Mouse (Mus musculus): Measurements from ENCODE around the gene Cmpk2. TPM values are rescaled to one million over a fixed set of nuclear protein-coding genes. Genes with fewer than 3 reads are reported as not detected.

The Cmpk2 gene
- polyA plus RNA-seq, 1 experiment from 2014 or later: 8.5 TPM

DNA sequence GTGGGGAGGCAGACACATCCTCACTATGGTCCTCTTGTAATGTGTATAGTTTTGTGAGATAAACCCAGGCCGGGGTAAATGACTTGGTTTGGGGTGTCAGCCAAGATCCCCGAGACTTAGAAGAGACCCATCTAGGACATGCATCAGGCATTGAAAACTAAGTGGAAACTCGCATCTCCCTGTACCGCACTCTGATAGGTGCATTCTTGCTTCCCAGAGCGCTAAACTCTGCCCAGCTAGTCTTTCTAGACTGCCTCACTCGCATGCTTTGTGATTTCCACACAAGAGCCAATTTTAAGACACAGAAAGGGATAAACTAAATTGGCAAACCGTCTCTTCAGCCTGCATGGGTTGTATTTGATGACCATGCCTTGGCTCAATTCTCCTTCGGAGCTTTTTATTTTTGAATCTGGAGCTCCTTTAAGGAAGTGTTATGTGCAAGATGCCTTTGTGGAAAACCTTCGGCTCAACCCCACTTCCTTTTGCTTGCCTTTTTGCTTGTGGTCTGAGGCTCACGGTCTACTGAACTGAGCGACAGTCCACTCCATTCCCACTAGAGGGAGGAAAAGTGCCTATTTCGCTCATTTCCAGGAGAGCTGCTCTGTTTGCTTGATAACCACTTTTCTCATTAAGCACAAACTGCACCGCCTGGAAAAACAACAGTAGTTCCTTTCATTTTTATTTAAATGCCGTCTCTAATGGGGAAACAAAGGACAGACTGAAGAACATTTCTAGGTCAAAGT is 19.0 kb downstream of the Cmpk2 start:
- peak overlapping the region; percentile 33 for H3K4me2 ChIP-seq (replicated peaks)

GRCm38 (mm10) chr12:26488617-26489274 is 19.7 kb downstream of the Cmpk2 start:
- Histone ChIP-seq H3K9ac (no peak overlapping the region), H3K36me3 (no peaks in the 10 kb centered on the region), H3K4me1 (peaks cover 14% of the 10 kb centered on the region), H3K9me3 (no peaks in the 10 kb centered on the region), H3K27ac (peak overlapping the region; percentile 45), H3K27me3 (no peaks in the 10 kb centered on the region), H3K4me2 (replicated peaks) (peak overlapping the region; percentile 33), H3K4me3 (no peak overlapping the region)
- WGBS: 15% methylated on average over 5 of the region's 5 CpGs
- ATAC-seq (ENCODE audit: low FRiP score, low read depth): peak; percentile 81

More for the DNA sequence above, 19.0 kb downstream of the Cmpk2 start:
- Histone ChIP-seq H3K4me3 (no peak overlapping the region), H3K36me3 (no peaks in the 10 kb centered on the region), H3K27ac (peak overlapping the region; percentile 45), H3K4me1 (peaks cover 14% of the 10 kb centered on the region), H3K9ac (no peak overlapping the region), H3K27me3 (no peaks in the 10 kb centered on the region), H3K9me3 (no peaks in the 10 kb centered on the region)
- peak; percentile 76 for ATAC-seq (ENCODE audit: low FRiP score, low read depth)
- 43% methylated on average over 14 of the region's 14 CpGs for WGBS

- H3K4me3 ChIP-seq: no peak overlapping the region
- no peak for ATAC-seq (ENCODE audit: low FRiP score, low read depth)
- no peak overlapping the region for H3K27ac ChIP-seq
- no peaks in the 10 kb centered on the region for H3K9me3 ChIP-seq
- no peak overlapping the region for H3K9ac ChIP-seq
- H3K27me3 ChIP-seq: no peaks in the 10 kb centered on the region
- no peaks in the 10 kb centered on the region for H3K36me3 ChIP-seq
- peaks cover 20% of the 10 kb centered on the region for H3K4me1 ChIP-seq
- H3K4me2 ChIP-seq (replicated peaks): no peak overlapping the region
- 83% methylated on average over 1 of the region's 1 CpGs for WGBS
Observed at GRCm38 (mm10) chr12:26489942-26490341, 20.9 kb downstream of the Cmpk2 start.

GRCm38 (mm10) chr12:26501042-26501441 is 32.0 kb downstream of the Cmpk2 start:
- no peak for ATAC-seq (ENCODE audit: low FRiP score, low read depth)
- Histone ChIP-seq H3K36me3 (no peaks in the 10 kb centered on the region), H3K27me3 (no peaks in the 10 kb centered on the region), H3K4me1 (no peaks in the 10 kb centered on the region), H3K4me2 (replicated peaks) (no peak overlapping the region), H3K9ac (no peak overlapping the region), H3K4me3 (no peak overlapping the region), H3K9me3 (no peaks in the 10 kb centered on the region), H3K27ac (no peak overlapping the region)
- 85% methylated on average over 3 of the region's 3 CpGs for WGBS

DNA sequence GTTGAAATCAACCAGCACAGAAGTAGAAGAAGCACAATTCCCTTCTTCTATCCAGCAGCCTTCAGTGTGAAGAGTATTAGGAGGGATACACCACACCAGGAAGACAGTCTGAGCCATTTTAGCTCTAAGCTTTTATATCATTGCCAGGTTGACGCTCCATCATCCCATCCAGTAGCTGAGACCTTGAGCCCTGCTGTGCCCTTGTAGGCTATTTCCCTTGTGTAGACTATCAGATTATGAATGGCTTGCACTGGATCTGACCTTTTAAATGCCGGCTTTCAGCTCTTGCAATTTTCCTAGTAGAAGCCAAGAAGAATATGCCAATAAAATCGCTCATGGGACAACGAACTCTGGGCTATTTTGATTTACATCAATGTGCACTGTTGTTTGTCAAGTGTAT is 42.0 kb downstream of the Cmpk2 start:
- 88% methylated on average over 4 of the region's 4 CpGs for WGBS
- Histone ChIP-seq H3K36me3 (no peaks in the 10 kb centered on the region), H3K9me3 (no peaks in the 10 kb centered on the region), H3K27ac (no peak overlapping the region), H3K4me1 (no peaks in the 10 kb centered on the region), H3K4me2 (replicated peaks) (no peak overlapping the region), H3K27me3 (no peaks in the 10 kb centered on the region), H3K9ac (no peak overlapping the region), H3K4me3 (no peak overlapping the region)
- no peak for ATAC-seq (ENCODE audit: low FRiP score, low read depth)

DNA sequence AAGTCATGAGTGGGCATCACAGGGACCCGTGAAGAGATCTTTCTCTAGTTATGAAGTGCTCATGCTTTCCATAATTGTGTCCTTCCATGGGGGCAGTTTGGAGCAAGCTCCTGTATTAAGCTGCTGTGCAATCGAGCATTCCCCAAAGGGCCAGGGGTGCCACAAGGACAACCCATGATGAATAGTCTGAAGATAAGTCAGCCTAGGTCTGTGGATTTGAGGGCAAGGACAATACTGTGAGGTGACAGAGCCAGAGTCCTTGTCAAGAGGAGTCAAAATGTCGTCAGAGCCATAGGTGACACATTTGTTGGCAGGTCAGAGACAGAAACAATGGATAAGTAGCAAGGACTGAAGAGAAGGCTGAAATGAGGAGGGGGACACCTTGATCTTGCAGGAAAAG is 49.2 kb downstream of the Cmpk2 start:
- H3K27me3 ChIP-seq: no peaks in the 10 kb centered on the region
- no peak overlapping the region for H3K4me3 ChIP-seq
- H3K4me2 ChIP-seq (replicated peaks): no peak overlapping the region
- H3K9ac ChIP-seq: no peak overlapping the region
- H3K36me3 ChIP-seq: no peaks in the 10 kb centered on the region
- no peak for ATAC-seq (ENCODE audit: low FRiP score, low read depth)
- no peak overlapping the region for H3K27ac ChIP-seq
- WGBS: 79% methylated on average over 3 of the region's 3 CpGs
- no peaks in the 10 kb centered on the region for H3K9me3 ChIP-seq
- no peaks in the 10 kb centered on the region for H3K4me1 ChIP-seq

- H3K36me3 ChIP-seq: no peaks in the 10 kb centered on the region
- H3K4me1 ChIP-seq: peaks cover 13% of the 10 kb centered on the region
- WGBS: 40% methylated on average over 3 of the region's 3 CpGs
- H3K4me2 ChIP-seq (replicated peaks): no peak overlapping the region
- peaks cover 2% of the 10 kb centered on the region; the same call in 1 of the 2 replicates for H3K9me3 ChIP-seq
- no peak overlapping the region for H3K9ac ChIP-seq
- peak overlapping the region; percentile 44; the same call in 1 of the 2 replicates for H3K27ac ChIP-seq
- ATAC-seq (ENCODE audit: low FRiP score, low read depth): peak; percentile 82
- no peaks in the 10 kb centered on the region for H3K27me3 ChIP-seq
- H3K4me3 ChIP-seq: no peak overlapping the region
Observed at GRCm38 (mm10) chr12:26524943-26525697, 56.1 kb downstream of the Cmpk2 start.

- 59% methylated on average over 5 of the region's 5 CpGs for WGBS
- ATAC-seq (ENCODE audit: low FRiP score, low read depth): no peak
Observed at GRCm38 (mm10) chr12:26525698-26526026, 56.7 kb downstream of the Cmpk2 start.

More at GRCm38 (mm10) chr12:26525698-26526026, 56.7 kb downstream of the Cmpk2 start:
- Histone ChIP-seq H3K4me1 (peaks cover 13% of the 10 kb centered on the region), H3K4me2 (replicated peaks) (no peak overlapping the region), H3K27ac (no peak overlapping the region), H3K9ac (no peak overlapping the region), H3K27me3 (no peaks in the 10 kb centered on the region), H3K36me3 (no peaks in the 10 kb centered on the region), H3K9me3 (peaks cover 7% of the 10 kb centered on the region; the same call in 1 of the 2 replicates), H3K4me3 (no peak overlapping the region)

Other genes starting within 250 kb of the Cmpk2 start
- gene Rnf144a, start 54.0 kb upstream of the Cmpk2 start, polyA plus RNA-seq (2015; fragmentation: Nextera tagmentation; extraction: Ambion mirVana): 49.9 and 60.6 TPM in 2 replicates
- gene Rsad2, start 12.8 kb upstream of the Cmpk2 start, polyA plus RNA-seq (2015; fragmentation: Nextera tagmentation; extraction: Ambion mirVana): 1.3 and 1.4 TPM in 2 replicates